Mouse (Mus musculus): ENCODE measurements around the gene Ebf3. TPM values are rescaled to one million over a fixed set of nuclear protein-coding genes. Genes with fewer than 3 reads are reported as not detected.

Gene Ebf3
- polyA plus RNA-seq, 1 experiment = not detected

DNA sequence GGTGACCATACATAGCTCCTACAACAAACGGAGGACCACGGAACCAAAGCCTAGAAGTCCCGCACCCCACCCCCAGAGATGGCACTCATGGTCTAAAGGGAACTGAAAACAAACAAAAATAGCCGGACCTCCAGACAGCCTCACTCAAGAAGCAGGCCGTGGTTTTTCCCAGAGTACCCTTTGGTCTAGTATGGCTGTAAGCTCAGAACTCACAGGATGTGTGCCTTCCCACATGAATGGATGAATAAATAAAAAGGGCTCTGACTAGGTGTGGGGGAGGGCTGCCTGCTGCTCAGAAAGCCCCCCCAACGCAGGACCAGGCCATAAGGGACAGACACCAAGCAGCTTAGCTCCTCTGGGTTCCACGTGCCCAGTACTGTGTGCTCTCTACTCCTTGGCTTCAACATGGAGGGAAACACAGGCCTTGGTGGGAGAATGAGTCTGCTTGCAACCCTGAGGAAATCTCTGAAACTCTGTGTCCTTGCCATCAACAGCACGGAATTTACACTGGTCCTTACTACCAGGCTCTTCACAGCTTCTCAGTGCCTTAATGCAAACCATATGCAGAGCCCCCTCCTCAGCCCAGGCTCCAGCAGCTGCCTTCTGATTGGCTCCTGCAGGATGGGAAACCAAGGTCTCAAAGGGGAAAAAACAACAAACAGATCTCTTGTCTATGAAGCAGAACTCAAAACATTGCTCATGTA is 45.6 kb downstream of the Ebf3 start:
- H3K36me3 ChIP-seq (ENCODE audit: control insufficient read depth) = no peaks in the 10 kb centered on the region
- H3K9me3 ChIP-seq (ENCODE audit: control insufficient read depth, low read length) = no peaks in the 10 kb centered on the region
- no peak overlapping the region for H3K4me3 ChIP-seq (replicated peaks)
- H3K4me1 ChIP-seq (ENCODE audit: control insufficient read depth) = no peaks in the 10 kb centered on the region
- H3K27me3 ChIP-seq (ENCODE audit: control insufficient read depth) = peaks cover 6% of the 10 kb centered on the region
- TF ChIP-seq GATA1 (IDR thresholded peaks at IDR 0.05; ENCODE audit: low read length) (no peak), TAL1 (IDR thresholded peaks at IDR 0.05; ENCODE audit: low read length) (no peak)

- H3K4me3 ChIP-seq (replicated peaks) = no peak overlapping the region
- H3K4me1 ChIP-seq (ENCODE audit: control insufficient read depth) = no peaks in the 10 kb centered on the region
- peaks cover 6% of the 10 kb centered on the region for H3K27me3 ChIP-seq (ENCODE audit: control insufficient read depth)
- no peaks in the 10 kb centered on the region for H3K36me3 ChIP-seq (ENCODE audit: control insufficient read depth)
- no peaks in the 10 kb centered on the region for H3K9me3 ChIP-seq (ENCODE audit: control insufficient read depth, low read length)
- TF ChIP-seq GATA1 (IDR thresholded peaks at IDR 0.05; ENCODE audit: low read length) (no peak), TAL1 (IDR thresholded peaks at IDR 0.05; ENCODE audit: low read length) (no peak)
Observed at GRCm38 (mm10) chr7:137267441-137267840, 46.8 kb downstream of the Ebf3 start.

GRCm38 (mm10) chr7:137266575-137266974 is 47.7 kb downstream of the Ebf3 start:
- H3K27me3 ChIP-seq (ENCODE audit: control insufficient read depth) = peaks cover 6% of the 10 kb centered on the region
- no peak overlapping the region for H3K4me3 ChIP-seq (replicated peaks)
- TF ChIP-seq TAL1 (IDR thresholded peaks at IDR 0.05; ENCODE audit: low read length) = no peak
- no peak for TF ChIP-seq GATA1 (IDR thresholded peaks at IDR 0.05; ENCODE audit: low read length)
- H3K36me3 ChIP-seq (ENCODE audit: control insufficient read depth) = no peaks in the 10 kb centered on the region
- no peaks in the 10 kb centered on the region for H3K9me3 ChIP-seq (ENCODE audit: control insufficient read depth, low read length)
- no peaks in the 10 kb centered on the region for H3K4me1 ChIP-seq (ENCODE audit: control insufficient read depth)

GRCm38 (mm10) chr7:137262330-137262729 is 51.9 kb downstream of the Ebf3 start:
- Histone ChIP-seq H3K4me1 (ENCODE audit: control insufficient read depth) (no peaks in the 10 kb centered on the region), H3K27me3 (ENCODE audit: control insufficient read depth) (peaks cover 6% of the 10 kb centered on the region), H3K9me3 (ENCODE audit: control insufficient read depth, low read length) (no peaks in the 10 kb centered on the region), H3K4me3 (replicated peaks) (no peak overlapping the region), H3K36me3 (ENCODE audit: control insufficient read depth) (no peaks in the 10 kb centered on the region)
- TF ChIP-seq GATA1 (IDR thresholded peaks at IDR 0.05; ENCODE audit: low read length) = no peak
- TF ChIP-seq TAL1 (IDR thresholded peaks at IDR 0.05; ENCODE audit: low read length) = no peak

DNA sequence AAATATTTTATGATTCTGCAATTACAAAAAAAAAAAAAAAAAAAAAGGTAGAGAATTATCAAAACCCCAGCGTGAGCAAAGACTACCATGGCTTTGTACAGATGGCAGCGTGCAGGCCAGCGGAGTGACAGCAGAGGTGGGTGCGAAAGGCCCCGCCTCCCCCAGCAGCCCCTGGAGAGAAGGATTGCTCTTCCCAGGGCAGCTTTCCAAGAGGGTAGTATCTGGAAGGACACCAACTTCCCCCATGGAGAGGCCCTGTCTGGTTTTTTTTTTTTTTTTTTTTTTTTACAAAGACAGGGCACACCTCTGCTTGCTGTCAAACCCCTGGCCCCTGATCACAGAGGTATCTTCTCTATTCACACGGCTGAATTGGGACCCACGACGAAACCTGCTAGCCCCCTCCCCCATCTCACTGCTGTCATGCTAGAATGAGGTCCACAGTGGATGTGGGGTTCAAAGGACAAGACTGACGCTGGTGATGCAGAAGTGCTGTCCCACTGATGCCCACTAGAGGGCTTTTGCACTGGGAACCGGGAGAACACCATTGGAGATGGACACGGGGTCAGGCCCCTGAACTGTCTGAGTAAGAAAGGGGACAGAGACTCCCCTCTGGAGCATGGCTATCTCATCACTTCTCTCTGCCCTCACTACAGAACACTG is 67.9 kb downstream of the Ebf3 start:
- H3K4me3 ChIP-seq (replicated peaks) = no peak overlapping the region
- H3K36me3 ChIP-seq (ENCODE audit: control insufficient read depth) = no peaks in the 10 kb centered on the region
- H3K9me3 ChIP-seq (ENCODE audit: control insufficient read depth, low read length) = no peaks in the 10 kb centered on the region
- peaks cover 2% of the 10 kb centered on the region; the same call in 1 of the 2 replicates for H3K27me3 ChIP-seq (ENCODE audit: control insufficient read depth)
- no peaks in the 10 kb centered on the region for H3K4me1 ChIP-seq (ENCODE audit: control insufficient read depth)
- no peak for TF ChIP-seq GATA1 (IDR thresholded peaks at IDR 0.05; ENCODE audit: low read length)
- no peak for TF ChIP-seq TAL1 (IDR thresholded peaks at IDR 0.05; ENCODE audit: low read length)

- no peak overlapping the region for H3K4me3 ChIP-seq (replicated peaks)
- no peaks in the 10 kb centered on the region for H3K4me1 ChIP-seq (ENCODE audit: control insufficient read depth)
- no peaks in the 10 kb centered on the region for H3K9me3 ChIP-seq (ENCODE audit: control insufficient read depth, low read length)
- H3K27me3 ChIP-seq (ENCODE audit: control insufficient read depth) = no peaks in the 10 kb centered on the region; the same call in 1 of the 2 replicates
- H3K36me3 ChIP-seq (ENCODE audit: control insufficient read depth) = no peaks in the 10 kb centered on the region
- no peak for TF ChIP-seq TAL1 (IDR thresholded peaks at IDR 0.05; ENCODE audit: low read length)
- TF ChIP-seq GATA1 (IDR thresholded peaks at IDR 0.05; ENCODE audit: low read length) = no peak
Observed at GRCm38 (mm10) chr7:137244839-137245238, 69.4 kb downstream of the Ebf3 start.

GRCm38 (mm10) chr7:137240481-137240880 is 73.8 kb downstream of the Ebf3 start:
- H3K36me3 ChIP-seq (ENCODE audit: control insufficient read depth) = no peaks in the 10 kb centered on the region
- H3K4me1 ChIP-seq (ENCODE audit: control insufficient read depth) = no peaks in the 10 kb centered on the region
- no peak for TF ChIP-seq TAL1 (IDR thresholded peaks at IDR 0.05; ENCODE audit: low read length)
- TF ChIP-seq GATA1 (IDR thresholded peaks at IDR 0.05; ENCODE audit: low read length) = no peak
- H3K27me3 ChIP-seq (ENCODE audit: control insufficient read depth) = no peaks in the 10 kb centered on the region; the same call in 1 of the 2 replicates
- H3K4me3 ChIP-seq (replicated peaks) = no peak overlapping the region
- H3K9me3 ChIP-seq (ENCODE audit: control insufficient read depth, low read length) = no peaks in the 10 kb centered on the region

- no peaks in the 10 kb centered on the region for H3K9me3 ChIP-seq (ENCODE audit: control insufficient read depth, low read length)
- no peak overlapping the region for H3K4me3 ChIP-seq (replicated peaks)
- H3K4me1 ChIP-seq (ENCODE audit: control insufficient read depth) = no peaks in the 10 kb centered on the region
- TF ChIP-seq TAL1 (IDR thresholded peaks at IDR 0.05; ENCODE audit: low read length) (no peak), GATA1 (IDR thresholded peaks at IDR 0.05; ENCODE audit: low read length) (no peak)
- H3K36me3 ChIP-seq (ENCODE audit: control insufficient read depth) = no peaks in the 10 kb centered on the region
- no peaks in the 10 kb centered on the region; the same call in 1 of the 2 replicates for H3K27me3 ChIP-seq (ENCODE audit: control insufficient read depth)
Observed at GRCm38 (mm10) chr7:137239542-137240133, 74.6 kb downstream of the Ebf3 start.

GRCm38 (mm10) chr7:137237419-137237818 is 76.8 kb downstream of the Ebf3 start:
- Histone ChIP-seq H3K9me3 (ENCODE audit: control insufficient read depth, low read length) (no peaks in the 10 kb centered on the region; the same call in 1 of the 2 replicates), H3K36me3 (ENCODE audit: control insufficient read depth) (no peaks in the 10 kb centered on the region)

More at GRCm38 (mm10) chr7:137237419-137237818, 76.8 kb downstream of the Ebf3 start:
- Histone ChIP-seq H3K27me3 (ENCODE audit: control insufficient read depth) (no peaks in the 10 kb centered on the region; the same call in 1 of the 2 replicates), H3K4me1 (ENCODE audit: control insufficient read depth) (no peaks in the 10 kb centered on the region), H3K4me3 (replicated peaks) (no peak overlapping the region)
- TF ChIP-seq TAL1 (IDR thresholded peaks at IDR 0.05; ENCODE audit: low read length) (no peak), GATA1 (IDR thresholded peaks at IDR 0.05; ENCODE audit: low read length) (no peak)

Data from erythroblast, embryonic 14.5 days (primary cell).